Mouse (Mus musculus) cerebellum, postnatal 25 days (tissue): ENCODE results near the gene Epb41.

ENCODE experiments used
- DNase-seq, 2 experiments: peaks; one replicate each; pipeline ENCODE4 v3.0.0; 2021; ENCODE audit warnings: mixed read lengths in 2 of 2

Epb41 gene

DNA sequence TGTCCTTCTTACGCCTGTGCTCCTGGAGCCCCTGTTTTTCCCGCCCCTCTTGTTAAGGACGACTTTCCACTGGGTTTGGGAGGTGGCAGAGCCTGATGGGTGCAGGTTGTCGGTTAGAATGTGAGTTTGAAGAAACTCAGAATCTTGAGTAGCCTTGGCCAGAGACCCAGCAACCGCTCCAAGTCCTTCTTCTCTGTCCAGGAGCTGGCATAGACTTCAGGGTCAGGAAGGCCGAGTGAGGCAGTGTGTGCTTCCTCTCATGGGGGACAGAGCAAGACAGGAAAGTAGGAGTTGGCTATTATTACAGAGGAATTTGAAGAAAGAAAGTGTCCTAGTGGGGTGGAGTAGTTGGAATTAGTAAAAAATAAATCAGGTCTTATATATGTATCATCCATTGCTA is 191.6 kb downstream of the Epb41 start:
- DNase-seq = no peak

DNA sequence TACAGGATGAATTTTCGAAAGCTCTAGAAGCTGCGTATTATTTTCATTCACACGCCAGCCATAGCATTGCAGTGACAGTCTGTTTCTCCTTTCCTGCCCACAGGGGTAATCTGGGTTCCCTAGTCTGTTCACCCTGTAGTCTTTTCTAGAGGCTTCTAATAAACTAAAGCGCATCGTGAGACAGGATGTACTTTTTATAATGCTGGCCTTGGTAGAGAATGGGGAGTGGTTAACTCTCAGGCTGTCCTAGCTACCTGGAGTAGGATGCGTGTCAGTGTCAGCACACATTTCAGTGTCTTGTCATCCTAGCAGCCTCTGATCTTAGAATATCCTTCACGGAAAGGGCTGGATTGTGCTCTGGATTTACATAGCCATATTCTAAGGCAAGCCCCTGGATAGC is 193.8 kb downstream of the Epb41 start:
- DNase-seq = no peak

DNA sequence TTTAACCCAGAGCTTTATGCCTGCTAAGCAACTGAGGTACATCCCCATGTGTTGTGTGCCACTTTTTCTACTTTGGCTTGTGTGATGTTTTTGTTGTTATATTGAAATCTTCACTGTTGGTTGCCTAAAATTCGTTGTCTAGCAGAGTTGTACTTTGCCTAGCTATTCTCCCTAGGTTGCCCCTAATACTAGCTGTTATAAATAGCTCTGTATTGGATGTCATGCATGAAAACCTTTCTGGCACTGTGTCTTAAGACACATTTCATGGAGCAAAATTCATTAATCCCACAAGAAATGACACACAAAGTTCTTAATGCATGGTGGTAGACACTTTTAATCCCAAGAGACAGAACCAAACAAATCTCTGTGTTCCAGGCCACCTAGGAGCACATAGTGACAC is 195.4 kb downstream of the Epb41 start:
- no peak for DNase-seq

DNA sequence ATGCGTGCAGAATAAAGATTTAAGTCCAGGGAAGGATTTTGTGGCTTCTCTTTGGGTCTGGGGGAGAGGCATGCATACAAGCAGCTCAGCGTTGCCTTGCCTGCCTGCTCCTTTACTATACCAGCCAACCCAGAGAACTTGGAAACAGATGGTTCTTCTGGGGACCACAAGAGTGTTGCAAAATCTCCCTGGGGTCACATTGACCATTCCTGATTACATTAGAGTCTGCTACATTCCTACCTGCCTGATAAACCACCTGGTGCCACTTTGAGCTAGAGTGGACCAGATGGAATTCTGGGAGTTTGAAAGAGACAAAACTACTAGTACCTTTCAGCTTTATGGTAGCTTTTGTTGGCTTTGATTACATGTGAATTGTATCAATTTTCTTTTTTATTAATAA is 198.3 kb downstream of the Epb41 start:
- no peak for DNase-seq

GRCm38 (mm10) chr4:131875242-131875641 is 199.9 kb downstream of the Epb41 start:
- no peak for DNase-seq

DNA sequence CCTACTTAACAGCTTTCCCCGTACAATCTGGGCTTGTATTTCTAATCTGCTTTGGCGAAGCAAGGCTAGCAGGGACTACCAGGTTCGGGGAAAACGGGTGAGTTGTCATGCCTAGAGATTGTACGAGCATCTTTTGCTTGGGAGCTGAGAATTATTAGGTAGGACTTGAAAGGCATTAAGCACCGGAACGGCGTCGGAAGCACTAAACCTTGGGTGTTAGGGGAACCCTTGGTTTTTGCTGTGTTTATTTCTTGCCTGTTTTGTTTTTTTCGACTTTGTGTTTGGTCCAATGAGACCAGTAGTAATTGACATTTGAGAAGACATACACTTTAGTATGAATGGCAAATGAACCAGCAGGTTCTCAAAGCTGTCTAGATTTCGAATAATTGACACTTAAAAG is 200.6 kb downstream of the Epb41 start:
- DNase-seq = peak in 1 of 2 experiments; percentile 18

GRCm38 (mm10) chr4:131874169-131874536 is 201.0 kb downstream of the Epb41 start:
- DNase-seq = no peak
